Mouse (Mus musculus) kidney, embryonic 14.5 days (tissue): ENCODE measurements at regions not wholly inside any gene's neighbourhood (a gene's known extent, or its start where the extent isn't known, plus 50 kb on each side); places are given as distances from the start of the nearest gene placed in this dataset.

ENCODE experiments used
- ATAC-seq: fragments of 200-750 bp; cut with Nextera tagmentation; 2 replicates; pipeline ENCODE4 v1.8.0; 2017; ENCODE audit warnings: moderate number of reproducible peaks, mild to moderate bottlenecking, moderate TSS enrichment, moderate library complexity; ENCODE audit not compliant: low FRiP score, low TSS enrichment
- H3K27ac ChIP-seq: fragments of 300-500 bp; sonication (generic); 2 replicates; pipeline ENCODE4 v1.5.1; 2014; ENCODE audit warnings: low read depth, mild to moderate bottlenecking, low read length, moderate library complexity, mixed read lengths
- H3K27me3 ChIP-seq: fragments of 300-500 bp; sonication (generic); 2 replicates; pipeline ENCODE4 v1.6.1; 2014; ENCODE audit warnings: mild to moderate bottlenecking, low read length; ENCODE audit not compliant: control insufficient read depth, insufficient read depth
- H3K36me3 ChIP-seq: fragments of 300-500 bp; sonication (generic); 2 replicates; pipeline ENCODE4 v1.6.1; 2014; ENCODE audit warnings: low read length, mixed read lengths; ENCODE audit not compliant: control insufficient read depth, insufficient read depth
- H3K4me1 ChIP-seq: fragments of 300-500 bp; sonication (generic); 2 replicates; pipeline ENCODE4 v1.6.1; 2014; ENCODE audit warnings: low read length, mixed read lengths; ENCODE audit not compliant: control insufficient read depth, insufficient read depth
- H3K4me2 ChIP-seq: fragments of 300-500 bp; sonication (generic); replicated peaks from 2 replicates; pipeline ENCODE4 v1.6.1; 2014; ENCODE audit warnings: low read depth, mild to moderate bottlenecking, low read length
- H3K4me3 ChIP-seq: fragments of 300-500 bp; sonication (generic); 2 replicates; pipeline ENCODE4 v1.5.1; 2014; ENCODE audit warnings: mild to moderate bottlenecking, low read length
- H3K9ac ChIP-seq: fragments of 300-500 bp; sonication (generic); 2 replicates; pipeline ENCODE4 v1.6.1; 2014; ENCODE audit warnings: low read depth, mild to moderate bottlenecking, low read length, moderate library complexity
- H3K9me3 ChIP-seq: fragments of 300-500 bp; sonication (generic); 2 replicates; pipeline ENCODE4 v1.6.1; 2016; ENCODE audit warnings: low read length; ENCODE audit not compliant: control insufficient read depth
- WGBS: fragments of 180-500 bp; shearing (Covaris S2); extraction: QIAGEN DNeasy Blood & Tissue Kit; methylation state at CpG from one replicate; pipeline ENCODE4 v1.1.7; 2014; 5-methylcytosine and 5-hydroxymethylcytosine counted together

DNA sequence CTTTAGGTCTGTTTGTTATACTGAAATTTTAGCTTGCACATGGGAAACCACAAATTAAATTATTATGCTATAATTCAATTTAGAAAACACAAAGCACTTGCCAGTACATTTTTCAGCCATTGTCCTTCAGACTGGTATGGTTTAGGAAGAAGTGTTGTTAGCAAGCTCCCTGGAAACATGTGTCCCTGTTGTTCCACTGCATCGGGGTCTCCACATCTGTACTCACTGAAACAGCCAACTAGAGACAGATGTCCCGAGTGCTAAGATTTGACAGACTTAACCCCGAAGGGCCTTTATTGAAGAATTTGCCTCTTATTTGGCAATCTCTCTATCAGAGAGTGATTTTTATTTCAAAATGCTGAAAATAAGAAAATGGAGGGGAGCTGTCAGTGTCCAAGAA is 362.6 kb downstream of the Rfpl4b start:
- Histone ChIP-seq H3K4me3 (no peak overlapping the region), H3K36me3 (no peaks in the 10 kb centered on the region), H3K27ac (no peak overlapping the region), H3K4me2 (no peak overlapping the region), H3K9me3 (no peaks in the 10 kb centered on the region), H3K4me1 (no peaks in the 10 kb centered on the region), H3K27me3 (no peaks in the 10 kb centered on the region), H3K9ac (no peak overlapping the region)
- 67% methylated on average over 3 of the region's 3 CpGs for WGBS
- ATAC-seq: no peak

- no peak for ATAC-seq
- Histone ChIP-seq H3K9ac (no peak overlapping the region), H3K27me3 (no peaks in the 10 kb centered on the region), H3K9me3 (no peaks in the 10 kb centered on the region), H3K4me3 (no peak overlapping the region), H3K27ac (no peak overlapping the region), H3K4me2 (no peak overlapping the region), H3K4me1 (no peaks in the 10 kb centered on the region), H3K36me3 (no peaks in the 10 kb centered on the region)
- 79% methylated on average over 3 of the region's 3 CpGs for WGBS
These were observed 363.2 kb downstream of the Rfpl4b start for GRCm38 (mm10) chr10:38458424-38458823.

GRCm38 (mm10) chr10:38456786-38457185 is 364.8 kb downstream of the Rfpl4b start:
- no peaks in the 10 kb centered on the region for H3K27me3 ChIP-seq
- H3K9me3 ChIP-seq: no peaks in the 10 kb centered on the region
- H3K36me3 ChIP-seq: no peaks in the 10 kb centered on the region
- H3K4me3 ChIP-seq: no peak overlapping the region
- no peak overlapping the region for H3K27ac ChIP-seq
- H3K4me2 ChIP-seq: no peak overlapping the region
- H3K4me1 ChIP-seq: no peaks in the 10 kb centered on the region
- ATAC-seq: no peak
- no peak overlapping the region for H3K9ac ChIP-seq

DNA sequence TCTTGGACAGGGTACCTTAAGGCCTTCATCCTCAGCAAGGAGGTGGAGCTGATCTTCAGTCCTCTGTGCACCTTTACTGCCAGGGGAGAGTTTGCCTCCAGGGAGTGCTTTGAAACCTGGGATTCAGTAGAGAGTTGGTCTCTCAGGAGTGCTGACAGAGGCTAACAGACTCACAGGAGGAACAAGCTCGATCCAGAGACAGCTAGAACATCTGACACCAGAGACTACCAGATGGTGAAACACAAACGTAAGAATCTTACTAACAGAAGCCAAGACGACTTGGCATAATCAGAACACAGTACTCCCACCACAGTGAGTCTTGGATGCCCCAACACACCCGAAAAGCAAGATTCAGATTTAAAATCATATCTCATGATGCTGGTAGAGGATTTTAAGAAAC is 372.3 kb downstream of the Rfpl4b start:
- no peak for ATAC-seq
- no peaks in the 10 kb centered on the region for H3K36me3 ChIP-seq
- no peak overlapping the region for H3K27ac ChIP-seq
- no peak overlapping the region for H3K4me2 ChIP-seq
- WGBS: 82% methylated on average over 4 of the region's 4 CpGs
- H3K9me3 ChIP-seq: no peaks in the 10 kb centered on the region
- no peaks in the 10 kb centered on the region for H3K4me1 ChIP-seq
- H3K4me3 ChIP-seq: no peak overlapping the region
- H3K27me3 ChIP-seq: no peaks in the 10 kb centered on the region
- H3K9ac ChIP-seq: no peak overlapping the region

DNA sequence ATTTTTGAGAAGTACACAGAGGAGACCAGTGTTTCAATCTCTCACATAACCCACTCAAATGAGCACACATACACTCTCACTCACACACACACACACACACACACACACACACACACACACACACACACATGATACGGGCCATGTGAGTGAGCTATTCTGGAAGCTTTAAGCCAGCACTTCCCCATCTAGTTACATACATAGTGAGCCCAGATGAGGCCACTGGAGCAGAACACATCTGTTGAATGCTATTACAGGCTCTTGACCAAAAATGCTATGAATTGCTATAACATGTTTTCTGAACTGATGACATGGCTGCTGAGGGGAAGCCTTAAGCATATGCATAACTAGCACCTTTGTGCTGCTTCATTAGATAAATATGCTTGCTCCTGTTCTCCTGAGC is 373.9 kb downstream of the Rfpl4b start:
- no peak overlapping the region for H3K9ac ChIP-seq
- no peaks in the 10 kb centered on the region for H3K36me3 ChIP-seq
- 76% methylated on average over 1 of the region's 1 CpGs for WGBS
- no peak overlapping the region for H3K4me3 ChIP-seq
- no peaks in the 10 kb centered on the region for H3K4me1 ChIP-seq
- no peak overlapping the region for H3K27ac ChIP-seq
- H3K27me3 ChIP-seq: no peaks in the 10 kb centered on the region
- no peaks in the 10 kb centered on the region for H3K9me3 ChIP-seq
- no peak for ATAC-seq
- H3K4me2 ChIP-seq: no peak overlapping the region

GRCm38 (mm10) chr10:38447256-38447655 is 374.3 kb downstream of the Rfpl4b start:
- Histone ChIP-seq H3K27me3 (no peaks in the 10 kb centered on the region), H3K4me3 (no peak overlapping the region), H3K9ac (no peak overlapping the region), H3K9me3 (no peaks in the 10 kb centered on the region), H3K36me3 (no peaks in the 10 kb centered on the region), H3K27ac (no peak overlapping the region), H3K4me2 (no peak overlapping the region), H3K4me1 (no peaks in the 10 kb centered on the region)
- ATAC-seq: no peak

DNA sequence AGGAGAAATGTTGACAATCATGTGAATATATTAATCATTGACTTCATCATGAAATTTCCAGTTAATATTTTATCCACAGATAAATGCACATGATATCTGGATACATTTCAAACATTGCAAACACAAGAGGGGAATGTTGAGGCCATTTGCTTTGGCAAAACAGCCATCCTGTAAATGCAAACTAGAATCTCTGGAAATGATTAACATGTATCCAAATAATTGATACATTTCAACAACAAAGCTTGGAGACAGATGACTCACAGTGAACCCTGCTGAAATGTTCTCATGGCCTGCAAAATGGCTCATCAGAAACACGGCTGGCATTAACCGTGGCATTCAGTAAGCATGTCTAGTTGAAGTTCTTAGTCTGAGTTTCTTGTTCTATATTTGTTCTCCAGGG is 382.3 kb downstream of the Rfpl4b start:
- no peaks in the 10 kb centered on the region for H3K4me1 ChIP-seq
- H3K4me2 ChIP-seq: no peak overlapping the region
- H3K27ac ChIP-seq: no peak overlapping the region
- no peak overlapping the region for H3K9ac ChIP-seq
- ATAC-seq: no peak
- H3K9me3 ChIP-seq: no peaks in the 10 kb centered on the region
- WGBS: 86% methylated on average over 2 of the region's 2 CpGs
- H3K27me3 ChIP-seq: no peaks in the 10 kb centered on the region
- no peaks in the 10 kb centered on the region for H3K36me3 ChIP-seq
- H3K4me3 ChIP-seq: no peak overlapping the region

GRCm38 (mm10) chr10:38436907-38437306 is 384.7 kb downstream of the Rfpl4b start:
- no peak overlapping the region for H3K4me2 ChIP-seq
- no peaks in the 10 kb centered on the region for H3K9me3 ChIP-seq
- 78% methylated on average over 3 of the region's 3 CpGs for WGBS
- H3K9ac ChIP-seq: no peak overlapping the region
- H3K4me3 ChIP-seq: no peak overlapping the region
- no peaks in the 10 kb centered on the region for H3K27me3 ChIP-seq
- no peak overlapping the region for H3K27ac ChIP-seq
- H3K36me3 ChIP-seq: no peaks in the 10 kb centered on the region
- no peak for ATAC-seq
- H3K4me1 ChIP-seq: no peaks in the 10 kb centered on the region

GRCm38 (mm10) chr10:38421541-38421940 is 400.0 kb downstream of the Rfpl4b start:
- Histone ChIP-seq H3K4me2 (no peak overlapping the region), H3K27ac (no peak overlapping the region), H3K4me3 (no peak overlapping the region), H3K9me3 (no peaks in the 10 kb centered on the region), H3K9ac (no peak overlapping the region), H3K4me1 (no peaks in the 10 kb centered on the region), H3K27me3 (no peaks in the 10 kb centered on the region), H3K36me3 (no peaks in the 10 kb centered on the region)
- no peak for ATAC-seq
- whole genome bisulfite sequencing: 92% methylated on average over 3 of the region's 3 CpGs

DNA sequence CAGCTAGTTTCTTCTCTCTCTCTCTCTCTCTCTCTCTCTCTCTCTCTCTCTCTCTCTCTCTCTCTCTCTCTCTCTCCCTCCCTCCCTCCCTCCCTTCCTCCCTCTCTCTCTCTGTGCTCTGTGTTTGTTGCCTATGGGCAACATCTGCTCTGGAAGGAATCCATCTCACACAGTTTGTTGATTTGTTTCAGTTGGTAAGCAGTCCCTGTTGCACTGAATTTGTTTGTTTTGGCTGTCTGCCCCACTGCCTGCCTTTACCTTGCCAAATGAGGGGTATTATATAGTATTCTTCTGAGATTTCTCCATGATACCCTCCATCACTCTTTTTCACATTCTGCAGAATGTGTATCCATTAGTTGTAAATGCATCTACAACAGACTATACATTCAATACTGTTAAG is 401.8 kb downstream of the Rfpl4b start:
- H3K4me3 ChIP-seq: no peak overlapping the region
- no peak overlapping the region for H3K4me2 ChIP-seq
- H3K4me1 ChIP-seq: no peaks in the 10 kb centered on the region
- H3K27ac ChIP-seq: no peak overlapping the region
- no peaks in the 10 kb centered on the region for H3K9me3 ChIP-seq
- no peaks in the 10 kb centered on the region for H3K27me3 ChIP-seq
- no peaks in the 10 kb centered on the region for H3K36me3 ChIP-seq
- H3K9ac ChIP-seq: no peak overlapping the region
- ATAC-seq: no peak
